In the genomic region with DNA sequence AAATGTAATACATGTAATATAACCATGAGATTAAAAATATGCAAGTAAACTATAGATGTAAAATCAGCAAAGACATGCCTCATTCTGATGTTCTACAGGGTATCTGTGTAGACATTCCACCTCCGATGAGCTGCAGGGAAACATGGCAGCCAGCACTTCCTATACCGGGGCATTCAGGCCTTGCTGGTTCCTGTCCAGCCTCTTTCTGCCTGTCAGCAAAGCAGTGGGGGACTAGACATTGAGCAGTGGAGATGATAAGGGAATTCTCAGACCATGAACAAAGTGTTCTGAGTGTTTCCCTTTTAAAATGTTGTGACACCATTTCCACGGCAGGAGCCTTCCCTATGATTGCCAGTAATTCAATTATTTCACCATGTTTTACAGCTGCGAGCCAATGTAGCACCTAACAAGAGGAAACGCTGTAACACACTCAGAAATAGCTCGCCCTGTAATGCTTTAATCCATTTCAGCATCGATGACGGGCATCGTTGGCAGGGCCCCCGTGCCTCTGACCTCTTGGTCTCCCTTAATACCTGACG, we compare ENCODE assay signal across 25 mouse cellular contexts.
DNase-seq lines count a peak whose midpoint lies in the region; ATAC-seq and TF ChIP-seq lines count a peak whose summit lies in the region.
"Had no signal": no experiment of that assay in that cellular context is flagged by ENCODE, and none has a peak within 500 bp of the region (broad histone marks: within the 10 kb centered on the region; RNA-seq: fewer than 3 reads in every experiment).

No protein-coding gene starts in this region.

- no peak overlapping the region for H3K9ac ChIP-seq in forebrain, embryonic 14.5 days (ENCODE audit: low read length)
- no peak overlapping the region for H3K9ac ChIP-seq in forebrain, postnatal 0 days
- no peak overlapping the region for H3K9ac ChIP-seq in heart, embryonic 16.5 days (ENCODE audit: low read length)
- H3K9ac ChIP-seq in heart, embryonic 11.5 days (ENCODE audit: low read depth, low read length): no peak overlapping the region
- no peak overlapping the region for H3K9ac ChIP-seq in midbrain, embryonic 11.5 days (ENCODE audit: low read length)
- H3K9ac ChIP-seq: liver, embryonic 14.5 days; lung, embryonic 14.5 days had no signal

- no peaks in the 10 kb centered on the region for H3K27me3 ChIP-seq in forebrain, embryonic 14.5 days (replicated peaks; ENCODE audit: control insufficient read depth, insufficient read depth, low read length)
- H3K27me3 ChIP-seq in forebrain, postnatal 0 days (ENCODE audit: insufficient read depth, low read length): no peaks in the 10 kb centered on the region
- no peaks in the 10 kb centered on the region for H3K27me3 ChIP-seq in heart, embryonic 16.5 days (ENCODE audit: control insufficient read depth, insufficient read depth, low read length)
- H3K27me3 ChIP-seq in heart, embryonic 11.5 days (ENCODE audit: control insufficient read depth, insufficient read depth, low read length): no peaks in the 10 kb centered on the region
- no peaks in the 10 kb centered on the region for H3K27me3 ChIP-seq in midbrain, embryonic 11.5 days (ENCODE audit: control insufficient read depth, insufficient read depth, low read length)
- H3K27me3 ChIP-seq: CH12.LX had no signal

- no peak for ATAC-seq in forebrain, embryonic 14.5 days
- no peak for ATAC-seq in forebrain, postnatal 0 days
- ATAC-seq in heart, embryonic 16.5 days (replicated peaks; ENCODE audit: extremely low read depth, insufficient read depth, low FRiP score): peak; percentile 85
- ATAC-seq in heart, embryonic 11.5 days (replicated peaks; ENCODE audit: insufficient number of reproducible peaks, low FRiP score, low TSS enrichment): no peak; the same call in 1 of the 2 replicates
- no peak for ATAC-seq in midbrain, embryonic 11.5 days (ENCODE audit: low FRiP score)
- ATAC-seq: hindbrain, embryonic 16.5 days; intestine, embryonic 16.5 days had no signal

- no peak for TF ChIP-seq CTCF in forebrain, postnatal 0 days (IDR thresholded peaks at IDR 0.05; ENCODE audit: low read depth)

- no peaks in the 10 kb centered on the region for H3K9me3 ChIP-seq in forebrain, embryonic 14.5 days (replicated peaks; ENCODE audit: control insufficient read depth, low read length)
- no peaks in the 10 kb centered on the region for H3K9me3 ChIP-seq in forebrain, postnatal 0 days (ENCODE audit: low read length)
- peaks cover 1% of the 10 kb centered on the region; the same call in 1 of the 2 replicates for H3K9me3 ChIP-seq in heart, embryonic 16.5 days (replicated peaks; ENCODE audit: control insufficient read depth, low read length)
- no peaks in the 10 kb centered on the region for H3K9me3 ChIP-seq in heart, embryonic 11.5 days (replicated peaks; ENCODE audit: control insufficient read depth, low read length)
- no peaks in the 10 kb centered on the region for H3K9me3 ChIP-seq in midbrain, embryonic 11.5 days (ENCODE audit: control insufficient read depth, low read length)

- peaks cover 7% of the 10 kb centered on the region; the same call in 1 of the 2 replicates for H3K4me1 ChIP-seq in forebrain, embryonic 14.5 days (ENCODE audit: control insufficient read depth, insufficient read depth, low read length)
- H3K4me1 ChIP-seq in forebrain, postnatal 0 days (ENCODE audit: insufficient read depth): no peaks in the 10 kb centered on the region
- H3K4me1 ChIP-seq in heart, embryonic 16.5 days (ENCODE audit: control insufficient read depth, insufficient read depth, low read length): no peaks in the 10 kb centered on the region
- no peaks in the 10 kb centered on the region for H3K4me1 ChIP-seq in heart, embryonic 11.5 days (ENCODE audit: control insufficient read depth, insufficient read depth, low read length)
- peaks cover 14% of the 10 kb centered on the region for H3K4me1 ChIP-seq in midbrain, embryonic 11.5 days (ENCODE audit: control insufficient read depth, insufficient read depth, low read length)

- H3K27ac ChIP-seq in forebrain, embryonic 14.5 days (ENCODE audit: low read depth, low read length): no peak overlapping the region
- H3K27ac ChIP-seq in forebrain, postnatal 0 days (ENCODE audit: low read depth, low read length): no peak overlapping the region
- H3K27ac ChIP-seq in heart, embryonic 16.5 days (ENCODE audit: low read length): peak overlapping the region; percentile 8
- no peak overlapping the region for H3K27ac ChIP-seq in heart, embryonic 11.5 days (ENCODE audit: low read depth, low read length)
- no peak overlapping the region; the same call in 1 of the 2 replicates for H3K27ac ChIP-seq in midbrain, embryonic 11.5 days (ENCODE audit: low read depth, low read length)
- H3K27ac ChIP-seq: gastrocnemius, adult 2 months; left cerebral cortex, adult 2 months; liver, embryonic 14.5 days; stomach, postnatal 0 days had no signal

- no peak overlapping the region for H3K4me2 ChIP-seq in forebrain, embryonic 14.5 days (ENCODE audit: low read length)
- H3K4me2 ChIP-seq in forebrain, postnatal 0 days (ENCODE audit: low read depth): no peak overlapping the region
- H3K4me2 ChIP-seq in heart, embryonic 16.5 days (ENCODE audit: low read depth, low read length): peak overlapping the region; percentile 3; the same call in 1 of the 2 replicates
- no peak overlapping the region for H3K4me2 ChIP-seq in heart, embryonic 11.5 days
- H3K4me2 ChIP-seq in midbrain, embryonic 11.5 days: peak overlapping the region; percentile 3; the same call in 1 of the 2 replicates
- H3K4me2 ChIP-seq: lung, embryonic 14.5 days had no signal

- DNase-seq in forebrain, embryonic 14.5 days (ENCODE audit: low spot score): peak; percentile 17
- no peak for DNase-seq in forebrain, postnatal 0 days
- DNase-seq in Muller cell, postnatal 12 days (ENCODE audit: inconsistent ontology term): peak; percentile 16
- DNase-seq in midbrain, embryonic 11.5 days (ENCODE audit: low spot score, missing footprints): peak; percentile 91
- no peak for DNase-seq in urinary bladder, postnatal 25 days (ENCODE audit: low spot score)
- no peak for DNase-seq in thymus, postnatal 10 days (ENCODE audit: low spot score in 2 of 2)
- DNase-seq: adrenal gland, adult 2 months; cerebellum, adult 18-20 months; cerebellum, postnatal 14 days; embryo, embryonic 11 days; gastrocnemius, adult 2 months; kidney, postnatal 25 days; layer of hippocampus, adult 9-11 months; lung, embryonic 14.5 days; right cerebral cortex, postnatal 14 days; thymus, adult 2 months had no signal

- no peaks in the 10 kb centered on the region for H3K36me3 ChIP-seq in forebrain, embryonic 14.5 days (ENCODE audit: control insufficient read depth, insufficient read depth, low read length)
- no peaks in the 10 kb centered on the region for H3K36me3 ChIP-seq in forebrain, postnatal 0 days (ENCODE audit: insufficient read depth)
- no peaks in the 10 kb centered on the region for H3K36me3 ChIP-seq in heart, embryonic 16.5 days (ENCODE audit: control insufficient read depth, insufficient read depth)
- H3K36me3 ChIP-seq in heart, embryonic 11.5 days (ENCODE audit: control insufficient read depth, insufficient read depth, low read length): no peaks in the 10 kb centered on the region
- H3K36me3 ChIP-seq in midbrain, embryonic 11.5 days (ENCODE audit: control insufficient read depth, insufficient read depth, low read length): no peaks in the 10 kb centered on the region
- H3K36me3 ChIP-seq: G1E had no signal

- 26% methylated on average over 11 of the region's 11 CpGs for WGBS in forebrain, embryonic 14.5 days
- 22% methylated on average over 11 of the region's 11 CpGs for WGBS in forebrain, postnatal 0 days
- WGBS in heart, embryonic 16.5 days: 37% methylated on average over 11 of the region's 11 CpGs
- 50% methylated on average over 11 of the region's 11 CpGs for WGBS in heart, embryonic 11.5 days (ENCODE audit: insufficient replicate concordance)
- WGBS in midbrain, embryonic 11.5 days: 34% methylated on average over 11 of the region's 11 CpGs

- no peak overlapping the region for H3K4me3 ChIP-seq in forebrain, embryonic 14.5 days (ENCODE audit: low read depth, low read length)
- H3K4me3 ChIP-seq in forebrain, postnatal 0 days (ENCODE audit: low read depth, low read length): no peak overlapping the region
- H3K4me3 ChIP-seq in heart, embryonic 16.5 days (ENCODE audit: low read length): no peak overlapping the region
- no peak overlapping the region for H3K4me3 ChIP-seq in heart, embryonic 11.5 days (ENCODE audit: low read depth, low read length)
- H3K4me3 ChIP-seq in midbrain, embryonic 11.5 days (ENCODE audit: low read depth, low read length): no peak overlapping the region
- H3K4me3 ChIP-seq: gastrocnemius, adult 2 months; left cerebral cortex, adult 2 months had no signal

Comparison
In these comparisons a context has a peak if more than half of its experiments do, and no peak if none do; other contexts are left out.
1. DNase-seq: peak in forebrain, embryonic 14.5 days (single experiment), Muller cell, postnatal 12 days (single experiment) and midbrain, embryonic 11.5 days (single experiment); none in forebrain, postnatal 0 days (single experiment), urinary bladder, postnatal 25 days (single experiment) and thymus, postnatal 10 days (0 of 2).
2. H3K4me2 ChIP-seq: peak in heart, embryonic 16.5 days (single experiment) and midbrain, embryonic 11.5 days (single experiment); none in forebrain, embryonic 14.5 days (single experiment), forebrain, postnatal 0 days (single experiment) and heart, embryonic 11.5 days (single experiment).